Mouse (Mus musculus) intestine, embryonic 14.5 days (tissue): ENCODE data around the gene Vmn2r58. TPM values are rescaled to one million over a fixed set of nuclear protein-coding genes. Genes with fewer than 3 reads are reported as not detected.
"Not testable (repeated sequence)": the region's sequence is repeated elsewhere in the genome, so short reads cannot be mapped to it uniquely, and the experiment has no call there.

ENCODE experiments used
- ATAC-seq: fragments of 200-750 bp; cut with Nextera tagmentation; replicated peaks from 2 replicates; pipeline ENCODE4 v1.8.0; 2017; ENCODE audit warnings: low read depth, moderate number of reproducible peaks, moderate TSS enrichment, moderate library complexity; ENCODE audit not compliant: low FRiP score, low TSS enrichment
- DNase-seq: peaks from one replicate; pipeline ENCODE4 v3.0.0-alpha.2; 2018; ENCODE audit warnings: low spot score
- H3K27ac ChIP-seq: fragments of 300-500 bp; sonication (generic); 2 replicates; pipeline ENCODE4 v1.5.1; 2014; ENCODE audit warnings: low read depth, mild to moderate bottlenecking, control low read depth
- H3K27me3 ChIP-seq: fragments of 300-500 bp; sonication (generic); replicated peaks from 2 replicates; pipeline ENCODE4 v1.6.1; 2014; ENCODE audit warnings: low read length, control low read depth; ENCODE audit not compliant: control insufficient read depth, insufficient read depth
- H3K36me3 ChIP-seq: fragments of 300-500 bp; sonication (generic); 2 replicates; pipeline ENCODE4 v1.6.1; 2014; ENCODE audit warnings: low read length, control low read depth; ENCODE audit not compliant: control insufficient read depth, insufficient read depth
- H3K4me1 ChIP-seq: fragments of 300-500 bp; sonication (generic); replicated peaks from 2 replicates; pipeline ENCODE4 v1.6.1; 2014; ENCODE audit warnings: low read length, control low read depth, mixed read lengths; ENCODE audit not compliant: control insufficient read depth, insufficient read depth
- H3K4me2 ChIP-seq: fragments of 300-500 bp; sonication (generic); 2 replicates; pipeline ENCODE4 v1.6.1; 2014; ENCODE audit warnings: low read length
- H3K4me3 ChIP-seq: fragments of 300-500 bp; sonication (generic); 2 replicates; pipeline ENCODE4 v1.5.1; 2014; ENCODE audit warnings: low read depth, low read length, control low read depth, mixed read lengths
- H3K9ac ChIP-seq: fragments of 300-500 bp; sonication (generic); 2 replicates; pipeline ENCODE4 v1.6.1; 2014; ENCODE audit warnings: mild to moderate bottlenecking, low read length
- H3K9me3 ChIP-seq: fragments of 300-500 bp; sonication (generic); 2 replicates; pipeline ENCODE4 v1.6.1; 2016; ENCODE audit warnings: low read length, control low read depth; ENCODE audit not compliant: control insufficient read depth
- WGBS: fragments of 180-500 bp; shearing (Covaris S2); extraction: QIAGEN DNeasy Blood & Tissue Kit; methylation state at CpG from one replicate; pipeline ENCODE4 v1.1.7; 2014; 5-methylcytosine and 5-hydroxymethylcytosine counted together
- polyA plus RNA-seq: library from polyadenylated mRNA; unstranded; fragments of >200 nt; fragmentation: Nextera tagmentation; extraction: Ambion mirVana; gene quantifications from 2 replicates; pipeline ENCODE4 v1.2.1, GENCODE M21; 2014

Vmn2r58 gene
- not detected in 2 replicates for polyA plus RNA-seq

DNA sequence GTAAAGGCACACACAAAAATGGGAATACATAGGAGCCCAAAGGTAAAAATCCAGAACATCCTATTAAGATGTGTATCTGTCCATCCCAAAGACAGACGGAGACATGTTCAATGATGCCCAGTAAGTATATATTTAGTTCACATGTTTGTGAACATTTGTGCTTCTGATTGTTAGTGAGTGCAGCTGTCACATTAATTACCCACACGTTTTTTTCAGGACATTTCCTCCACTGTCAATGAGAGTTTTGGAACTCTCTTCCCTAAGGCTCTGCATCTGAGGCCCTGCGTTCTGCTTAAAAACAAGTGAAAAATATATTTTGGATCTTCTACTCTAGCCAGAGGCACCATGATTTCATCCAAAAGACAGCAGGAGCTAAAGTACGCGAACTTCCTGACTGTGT, at the start of gene Vmn2r58:
Gene Vmn2r58, minus strand, starts transcription at position 101 of the 400 bp plus-strand sequence.
- H3K27ac ChIP-seq, H3K4me2 ChIP-seq, H3K9ac ChIP-seq, H3K9me3 ChIP-seq, H3K4me1 ChIP-seq, H3K4me3 ChIP-seq, H3K27me3 ChIP-seq, ATAC-seq, H3K36me3 ChIP-seq, DNase-seq: not testable (repeated sequence)
- WGBS, result 79% methylated on average over 5 of the region's 5 CpGs

Other genes with a start within 250 kb of the Vmn2r58 start
- 10.4 and 13.1 TPM in 2 replicates for gene Zfp788, start 239.5 kb downstream of the Vmn2r58 start, polyA plus RNA-seq
- gene Vmn2r59, start 186.3 kb upstream of the Vmn2r58 start, polyA plus RNA-seq, result not detected in 2 replicates
- gene Vmn2r60, start 235.1 kb upstream of the Vmn2r58 start, polyA plus RNA-seq, result not detected in 2 replicates